Mouse (Mus musculus) embryonic facial prominence, embryonic 14.5 days (tissue): ENCODE results near the gene Usp20. TPM values are rescaled to one million over a fixed set of nuclear protein-coding genes. Genes with fewer than 3 reads are reported as not detected.
"Not testable (repeated sequence)": the region's sequence is repeated elsewhere in the genome, so short reads cannot be mapped to it uniquely, and the experiment has no call there.

Experiments
- ATAC-seq: fragments of 200-750 bp; cut with Nextera tagmentation; 2 replicates; pipeline ENCODE4 v1.8.0; 2017; ENCODE audit warnings: low read depth, moderate number of reproducible peaks, moderate TSS enrichment
- DNase-seq: peaks from one replicate; pipeline ENCODE4 v3.0.0-alpha.2; 2015; ENCODE audit warnings: low spot score
- H3K27ac ChIP-seq: fragments of 300-500 bp; sonication (generic); replicated peaks from 2 replicates; pipeline ENCODE4 v1.5.1; 2014; ENCODE audit warnings: low read depth, mild to moderate bottlenecking, low read length, moderate library complexity
- H3K27me3 ChIP-seq: fragments of 300-500 bp; sonication (generic); replicated peaks from 2 replicates; pipeline ENCODE4 v1.6.1; 2014; ENCODE audit warnings: low read length; ENCODE audit not compliant: control insufficient read depth, insufficient read depth
- H3K36me3 ChIP-seq: fragments of 300-500 bp; sonication (generic); 2 replicates; pipeline ENCODE4 v1.6.1; 2014; ENCODE audit warnings: low read length, mixed read lengths; ENCODE audit not compliant: control insufficient read depth, insufficient read depth
- H3K4me1 ChIP-seq: fragments of 300-500 bp; sonication (generic); 2 replicates; pipeline ENCODE4 v1.6.1; 2014; ENCODE audit warnings: antibody characterized with exemption, low read length; ENCODE audit not compliant: control insufficient read depth, insufficient read depth
- H3K4me2 ChIP-seq: fragments of 300-500 bp; sonication (generic); 2 replicates; pipeline ENCODE4 v1.6.1; 2014; ENCODE audit warnings: low read depth, mild to moderate bottlenecking, low read length, moderate library complexity, mixed read lengths
- H3K4me3 ChIP-seq: fragments of 300-500 bp; sonication (generic); 2 replicates; pipeline ENCODE4 v1.5.1; 2014; ENCODE audit warnings: low read depth, mild to moderate bottlenecking, low read length
- H3K9ac ChIP-seq: fragments of 300-500 bp; sonication (generic); 2 replicates; pipeline ENCODE4 v1.6.1; 2014; ENCODE audit warnings: low read depth, mild to moderate bottlenecking, low read length, moderate library complexity, mixed read lengths
- H3K9me3 ChIP-seq: fragments of 300-500 bp; sonication (generic); 2 replicates; pipeline ENCODE4 v1.6.1; 2016; ENCODE audit warnings: low read length; ENCODE audit not compliant: control insufficient read depth
- WGBS: fragments of 180-500 bp; shearing (Covaris S2); extraction: QIAGEN DNeasy Blood & Tissue Kit; methylation state at CpG from one replicate; pipeline ENCODE4 v1.1.7; 2014; 5-methylcytosine and 5-hydroxymethylcytosine counted together
- polyA plus RNA-seq: library from polyadenylated mRNA; unstranded; fragments of >200 nt; fragmentation: Nextera tagmentation; extraction: Ambion mirVana; gene quantifications from 2 replicates; pipeline ENCODE4 v1.2.1, GENCODE M21; 2014

Usp20 gene
- 20.9 and 21.7 TPM in 2 replicates for polyA plus RNA-seq

GRCm38 (mm10) chr2:30981790-30982513 is at the start of gene Usp20, which contains the start of gene BC005624:
TSS of gene Usp20 (plus strand) at chr2:30982279.
TSS of gene BC005624 (minus strand) at chr2:30982201.
- H3K9ac ChIP-seq = peak within 1 kb of the TSS; percentile 68
- DNase-seq (peak; percentile 100), ATAC-seq (peak; percentile 98)
- H3K27me3 ChIP-seq = no peaks in the 10 kb centered on the region
- no peaks in the 10 kb centered on the region for H3K9me3 ChIP-seq
- peaks cover 8% of the 10 kb centered on the region for H3K4me1 ChIP-seq
- H3K36me3 ChIP-seq = peaks cover 33% of the 10 kb centered on the region
- WGBS = 0% methylated on average over 59 of the region's 66 CpGs
- peak within 1 kb of the TSS; percentile 44; the same call in 1 of the 2 replicates for H3K27ac ChIP-seq
- peak within 1 kb of the TSS; percentile 74 for H3K4me3 ChIP-seq
- peak within 1 kb of the TSS; percentile 82 for H3K4me2 ChIP-seq

GRCm38 (mm10) chr2:30933032-30933431 is 49.0 kb upstream of the Usp20 start:
- DNase-seq = no peak
- no peak overlapping the region for H3K27ac ChIP-seq
- H3K4me2 ChIP-seq = no peak overlapping the region
- no peaks in the 10 kb centered on the region for H3K27me3 ChIP-seq
- H3K9ac ChIP-seq = no peak overlapping the region
- no peak overlapping the region for H3K4me3 ChIP-seq
- 72% methylated on average over 6 of the region's 6 CpGs for WGBS
- no peaks in the 10 kb centered on the region for H3K9me3 ChIP-seq
- peaks cover 14% of the 10 kb centered on the region for H3K4me1 ChIP-seq
- ATAC-seq = no peak
- no peaks in the 10 kb centered on the region for H3K36me3 ChIP-seq

DNA sequence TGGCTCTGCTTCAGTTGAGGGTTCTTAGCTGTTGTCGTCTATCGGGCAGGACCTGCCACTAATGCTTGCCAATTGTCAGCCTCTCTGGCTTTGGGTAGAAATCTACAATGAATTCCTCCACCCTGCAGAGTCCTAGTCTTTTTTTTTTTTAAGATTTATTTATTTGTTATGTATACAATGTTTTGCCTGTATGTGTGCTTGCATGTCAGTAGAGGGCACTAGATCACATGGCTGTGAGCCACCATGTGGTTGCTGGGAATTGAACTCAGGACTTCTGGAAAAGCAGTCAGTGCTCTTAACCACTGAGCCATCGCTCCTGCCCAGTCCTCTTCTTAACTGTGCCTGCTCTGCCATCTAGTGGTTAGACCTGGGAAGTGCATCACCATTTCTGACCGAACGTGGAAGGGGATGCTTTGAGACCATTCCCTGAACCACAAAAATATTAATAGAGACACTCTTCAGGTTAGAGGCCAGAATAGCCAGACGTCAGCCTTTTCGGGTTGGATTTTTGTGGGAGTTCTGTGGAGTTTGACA is 48.1 kb upstream of the Usp20 start:
- WGBS = 22% methylated on average over 7 of the region's 7 CpGs
- Histone ChIP-seq H3K9me3 (no peaks in the 10 kb centered on the region), H3K4me3 (no peak overlapping the region), H3K4me2 (no peak overlapping the region), H3K27ac (no peak overlapping the region), H3K9ac (no peak overlapping the region), H3K36me3 (no peaks in the 10 kb centered on the region), H3K4me1 (peaks cover 9% of the 10 kb centered on the region), H3K27me3 (no peaks in the 10 kb centered on the region)
- DNase-seq (peak; percentile 81), ATAC-seq (peak; percentile 27; the same call in 1 of the 2 replicates)

- Histone ChIP-seq H3K9me3 (no peaks in the 10 kb centered on the region), H3K36me3 (no peaks in the 10 kb centered on the region), H3K27ac (no peak overlapping the region), H3K4me1 (no peaks in the 10 kb centered on the region), H3K4me3 (no peak overlapping the region), H3K27me3 (no peaks in the 10 kb centered on the region), H3K9ac (no peak overlapping the region), H3K4me2 (no peak overlapping the region)
- no peak for DNase-seq
- no peak for ATAC-seq
- WGBS = 75% methylated on average over 3 of the region's 3 CpGs
Measured at GRCm38 (mm10) chr2:30936808-30937207, 45.3 kb upstream of the Usp20 start.

- Histone ChIP-seq H3K4me2 (no peak overlapping the region), H3K4me3 (no peak overlapping the region), H3K27me3 (no peaks in the 10 kb centered on the region), H3K4me1 (no peaks in the 10 kb centered on the region), H3K36me3 (no peaks in the 10 kb centered on the region), H3K27ac (no peak overlapping the region), H3K9ac (no peak overlapping the region), H3K9me3 (no peaks in the 10 kb centered on the region)
- ATAC-seq (no peak), DNase-seq (no peak)
- 81% methylated on average over 8 of the region's 8 CpGs for WGBS
Measured at GRCm38 (mm10) chr2:30937731-30938130, 44.3 kb upstream of the Usp20 start.

DNA sequence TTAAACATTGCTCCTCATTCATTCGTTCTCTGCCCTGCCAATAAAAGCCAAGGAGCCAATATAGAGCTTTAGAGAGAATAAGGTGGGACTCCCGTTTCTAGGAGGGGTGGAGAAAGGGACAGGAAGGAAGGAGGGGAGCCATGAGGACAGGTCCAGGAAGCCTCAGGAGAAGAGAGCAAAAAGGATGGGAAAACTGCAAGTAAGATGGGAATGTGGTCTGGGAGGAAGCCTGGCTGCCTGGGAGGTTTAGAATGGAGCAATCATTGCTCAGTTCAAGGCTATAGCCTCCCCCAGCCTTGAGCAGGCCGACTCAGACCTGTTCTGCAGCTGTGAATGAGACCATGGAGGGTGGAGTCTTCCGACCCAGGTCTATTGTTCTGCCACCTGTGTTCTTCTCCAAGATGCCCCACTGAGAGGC is 43.5 kb upstream of the Usp20 start:
- Histone ChIP-seq H3K9me3 (no peaks in the 10 kb centered on the region), H3K27me3 (no peaks in the 10 kb centered on the region), H3K4me1 (no peaks in the 10 kb centered on the region), H3K4me2 (no peak overlapping the region), H3K4me3 (no peak overlapping the region), H3K36me3 (no peaks in the 10 kb centered on the region), H3K27ac (no peak overlapping the region), H3K9ac (no peak overlapping the region)
- ATAC-seq = 0 out of 2 replicates have a peak, but pooled peaks have one; percentile 11
- WGBS = 41% methylated on average over 4 of the region's 4 CpGs
- no peak for DNase-seq

GRCm38 (mm10) chr2:30941586-30941985 is 40.5 kb upstream of the Usp20 start:
- no peak overlapping the region for H3K4me2 ChIP-seq
- ATAC-seq (no peak), DNase-seq (no peak)
- WGBS = 81% methylated on average over 5 of the region's 5 CpGs
- no peaks in the 10 kb centered on the region for H3K4me1 ChIP-seq
- no peaks in the 10 kb centered on the region for H3K36me3 ChIP-seq
- H3K27ac ChIP-seq = no peak overlapping the region
- no peak overlapping the region for H3K9ac ChIP-seq
- no peaks in the 10 kb centered on the region for H3K27me3 ChIP-seq
- H3K9me3 ChIP-seq = no peaks in the 10 kb centered on the region
- no peak overlapping the region for H3K4me3 ChIP-seq

- H3K4me1 ChIP-seq, H3K27ac ChIP-seq, H3K36me3 ChIP-seq, H3K9ac ChIP-seq, H3K9me3 ChIP-seq, DNase-seq, H3K27me3 ChIP-seq, H3K4me3 ChIP-seq, ATAC-seq, H3K4me2 ChIP-seq: not testable (repeated sequence)
- WGBS = 39% methylated on average over 7 of the region's 7 CpGs
Measured at GRCm38 (mm10) chr2:30942116-30942515, 40.0 kb upstream of the Usp20 start.
